Mouse (Mus musculus): Measurements from ENCODE around the gene Agpat1.

The Agpat1 gene

DNA sequence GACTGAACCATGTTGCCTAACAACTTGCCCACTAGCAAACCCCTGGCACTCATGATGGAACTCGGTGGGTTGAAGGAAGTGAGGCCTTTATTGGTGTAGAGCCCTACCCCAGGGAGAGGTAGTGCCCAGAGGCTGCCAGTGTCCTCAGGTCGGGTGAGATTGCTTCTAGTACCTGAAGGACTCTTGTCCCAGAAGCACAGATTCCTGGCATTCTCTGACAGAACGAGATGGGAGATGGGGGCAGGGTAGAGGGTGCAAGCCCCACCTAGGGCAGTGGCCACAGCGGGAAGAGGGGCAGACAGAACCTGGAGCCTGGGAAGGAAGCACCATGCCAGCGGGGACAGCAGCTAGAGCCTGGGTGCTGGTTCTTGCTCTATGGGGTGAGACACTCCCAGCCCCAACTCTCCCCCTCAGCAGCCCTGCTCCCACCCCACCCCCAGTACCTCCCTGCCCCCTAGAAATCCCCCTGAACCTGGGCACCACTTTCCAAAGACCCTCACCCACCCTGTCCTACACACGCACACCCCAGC lies 6.4 kb upstream of the Agpat1 start, which contains the start of gene Ager:
Ager (plus strand) TSS at position 297 of the 530 bp plus-strand sequence.
- in situ Hi-C loops (cut with MboI; ENCODE audit: low pct_unique_long_range_greater_than_20kb in 1 of 2, low sequenced_read_pairs in 2 of 2, unreplicated experiment in 1 of 2), result no loop called here

DNA sequence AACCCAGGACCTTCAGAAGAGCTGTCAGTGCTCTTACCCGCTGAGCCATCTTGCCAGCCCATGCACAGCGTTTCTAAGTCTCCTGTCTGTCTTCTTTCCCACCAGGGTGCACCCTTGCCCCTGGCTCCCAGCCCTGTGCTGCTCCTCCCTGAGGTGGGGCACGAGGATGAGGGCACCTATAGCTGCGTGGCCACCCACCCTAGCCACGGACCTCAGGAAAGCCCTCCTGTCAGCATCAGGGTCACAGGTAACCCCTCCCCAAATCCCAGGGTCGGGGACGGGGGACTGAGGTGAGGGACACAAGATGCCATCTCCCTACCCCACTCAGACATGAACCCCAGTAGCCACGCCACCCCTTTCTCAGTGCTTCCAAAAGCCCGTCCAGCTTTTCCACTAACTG lies 4.2 kb upstream of the Agpat1 start:
- in situ Hi-C loops (cut with MboI; ENCODE audit: low pct_unique_long_range_greater_than_20kb in 1 of 2, low sequenced_read_pairs in 2 of 2, unreplicated experiment in 1 of 2), result no loop called here

DNA sequence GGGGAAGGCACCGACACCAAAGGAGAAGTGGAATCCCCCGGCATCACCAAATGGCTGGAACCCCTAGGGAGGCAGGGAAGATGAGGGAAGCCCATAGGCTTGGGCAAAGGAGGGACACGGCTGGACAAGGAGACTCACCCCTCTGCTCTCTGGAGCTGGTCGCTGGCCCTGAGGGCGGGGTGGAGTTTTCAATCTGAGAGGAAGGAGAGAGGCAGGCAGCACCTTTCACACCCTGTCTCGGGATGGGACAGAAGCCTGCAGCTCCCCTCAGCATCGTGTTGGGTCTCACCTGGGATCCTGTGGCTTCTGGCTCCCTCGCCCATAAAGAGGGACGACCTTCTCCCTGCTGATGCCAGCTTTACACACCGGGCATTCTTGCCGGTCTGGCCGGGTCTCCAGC lies 2.3 kb upstream of the Agpat1 start:
- in situ Hi-C loops (cut with MboI; ENCODE audit: low pct_unique_long_range_greater_than_20kb in 1 of 2, low sequenced_read_pairs in 2 of 2, unreplicated experiment in 1 of 2), result no loop called here

DNA sequence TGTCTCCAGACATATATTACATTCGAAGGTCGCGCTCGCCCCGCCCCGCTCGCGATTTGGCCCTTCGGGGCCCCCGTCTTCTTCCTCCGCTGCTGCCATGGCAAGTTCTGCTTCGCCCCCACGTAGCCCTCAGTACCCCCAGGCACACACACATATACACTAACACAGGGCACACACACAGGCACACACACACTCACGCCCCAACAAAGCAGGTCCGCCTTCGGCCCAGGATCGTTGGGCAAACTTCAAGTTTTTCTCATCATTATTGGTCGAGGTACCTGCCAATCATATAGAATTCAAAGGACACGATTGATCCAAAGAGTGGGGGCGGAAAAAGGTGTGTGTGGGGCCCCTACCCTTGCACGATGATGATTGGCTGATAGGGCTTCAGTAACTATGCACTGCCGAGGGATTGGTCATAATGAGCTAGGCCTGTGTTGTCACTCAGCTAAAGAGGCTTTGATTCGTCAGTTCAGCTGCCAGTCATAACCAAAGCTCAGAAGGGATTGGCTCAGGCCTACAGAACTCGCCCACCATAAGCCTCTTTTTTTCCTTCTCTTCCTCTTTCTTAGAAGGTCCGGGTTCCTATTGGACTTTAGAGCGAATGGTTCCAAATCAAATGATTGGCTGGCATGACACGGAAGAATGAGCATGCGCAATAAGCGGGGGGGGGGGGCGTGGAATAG lies 544 bp upstream of the Agpat1 start, which contains the start of gene Rnf5:
Rnf5 (minus strand) TSS at position 316 of the 686 bp plus-strand sequence.
- in situ Hi-C loops (cut with MboI; ENCODE audit: low pct_unique_long_range_greater_than_20kb in 1 of 2, low sequenced_read_pairs in 2 of 2, unreplicated experiment in 1 of 2), result no loop called here

DNA sequence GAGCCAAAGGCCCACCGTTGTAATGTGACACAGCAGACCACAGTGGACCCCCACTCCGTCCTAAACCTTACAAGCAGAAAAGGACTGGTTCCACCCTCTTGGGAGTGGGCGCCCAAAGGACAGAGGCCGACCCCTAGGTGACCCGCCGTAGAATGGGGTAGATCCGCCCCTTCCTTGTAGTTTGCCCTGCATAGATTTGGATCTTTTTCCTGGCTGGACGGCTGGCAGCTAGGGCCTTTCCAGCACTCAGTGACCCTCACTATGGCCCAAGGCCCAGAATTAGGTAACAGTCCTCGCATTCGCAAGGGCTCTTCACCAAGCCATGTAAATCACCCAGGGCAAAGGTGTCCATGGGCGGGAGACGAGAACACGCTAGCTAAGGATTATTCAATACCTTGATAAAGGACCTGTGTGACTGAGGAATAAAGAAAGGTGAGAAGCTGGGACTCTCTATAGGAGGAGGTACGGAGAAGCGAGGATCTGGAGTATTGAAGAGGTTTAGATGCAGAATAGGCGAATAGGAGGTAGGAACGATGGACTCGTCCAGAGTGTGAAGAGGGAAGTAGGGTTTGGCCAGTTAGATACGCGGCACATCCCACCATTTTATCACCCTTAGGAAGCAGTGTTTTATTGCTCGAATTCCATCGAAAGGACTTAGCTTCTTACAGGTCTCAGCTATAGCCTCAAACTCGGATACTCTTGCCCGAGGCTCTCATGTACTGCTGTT lies 612 bp downstream of the Agpat1 start:
- in situ Hi-C loops (cut with MboI; ENCODE audit: low pct_unique_long_range_greater_than_20kb in 1 of 2, low sequenced_read_pairs in 2 of 2, unreplicated experiment in 1 of 2), result no loop called here

DNA sequence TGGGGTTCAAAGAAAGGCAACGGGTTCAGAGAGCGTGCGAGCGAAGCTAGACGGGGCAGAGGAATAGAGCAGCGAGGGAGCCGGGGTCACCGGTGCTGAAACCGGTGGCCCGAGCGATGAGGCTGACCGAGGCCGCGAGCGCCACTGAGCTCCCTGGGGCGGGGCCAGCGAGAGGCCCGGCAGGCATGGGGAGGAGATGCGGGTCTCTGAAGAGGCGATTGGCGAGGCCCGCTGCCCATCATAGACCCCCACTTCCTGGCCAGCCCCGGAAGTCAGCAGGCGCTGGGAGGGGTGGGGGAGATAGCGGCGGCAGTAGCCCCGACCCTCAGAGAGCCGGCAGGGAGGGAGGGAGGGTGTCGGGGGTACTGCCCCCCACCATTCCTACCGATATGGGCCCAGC lies 1.5 kb downstream of the Agpat1 start:
- in situ Hi-C loops (cut with MboI; ENCODE audit: low pct_unique_long_range_greater_than_20kb in 1 of 2, low sequenced_read_pairs in 2 of 2, unreplicated experiment in 1 of 2), result no loop called here

DNA sequence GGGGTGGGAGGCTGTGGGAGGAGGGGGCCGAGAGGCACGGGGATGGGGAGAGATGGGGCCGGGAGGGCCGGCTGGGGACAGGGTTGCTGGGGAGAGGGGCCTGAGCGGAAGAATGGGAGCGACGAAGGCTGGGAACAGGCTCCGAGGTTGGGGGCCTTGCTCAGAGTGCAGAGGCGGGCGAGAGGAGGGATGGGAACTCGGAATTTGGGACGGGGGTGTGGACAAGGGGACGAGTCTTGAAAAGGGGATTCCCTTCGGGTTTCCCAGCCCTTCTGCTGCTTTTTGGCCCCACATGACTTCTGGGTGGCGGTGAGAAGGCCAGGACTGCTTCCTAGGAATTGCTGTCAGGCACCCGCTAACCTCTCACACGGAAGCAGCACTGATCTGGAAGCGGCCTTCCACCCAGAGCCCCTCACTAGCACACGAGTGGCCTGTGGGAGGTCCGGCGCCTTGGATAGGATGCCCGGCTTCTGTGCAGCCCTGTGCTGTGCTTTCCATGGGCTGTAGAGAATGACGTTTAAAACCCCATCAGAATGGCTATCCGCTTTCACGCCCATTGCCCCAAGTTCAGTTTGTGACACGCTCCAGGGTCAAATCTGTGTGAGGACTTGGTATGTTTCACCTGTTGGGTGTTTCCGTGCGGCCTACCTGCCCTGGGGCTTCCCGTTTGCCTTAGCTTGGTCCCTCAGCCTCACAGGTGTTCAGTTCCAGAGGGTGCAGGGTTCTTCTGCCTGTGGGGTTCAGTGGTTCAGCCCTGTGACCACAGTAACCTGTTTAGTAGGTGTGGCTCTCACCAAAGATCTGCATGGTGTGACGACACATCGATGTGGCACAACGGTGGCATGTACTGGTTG lies 2.4 kb downstream of the Agpat1 start:
- in situ Hi-C loops (cut with MboI; ENCODE audit: low pct_unique_long_range_greater_than_20kb in 1 of 2, low sequenced_read_pairs in 2 of 2, unreplicated experiment in 1 of 2), result no loop called here

DNA sequence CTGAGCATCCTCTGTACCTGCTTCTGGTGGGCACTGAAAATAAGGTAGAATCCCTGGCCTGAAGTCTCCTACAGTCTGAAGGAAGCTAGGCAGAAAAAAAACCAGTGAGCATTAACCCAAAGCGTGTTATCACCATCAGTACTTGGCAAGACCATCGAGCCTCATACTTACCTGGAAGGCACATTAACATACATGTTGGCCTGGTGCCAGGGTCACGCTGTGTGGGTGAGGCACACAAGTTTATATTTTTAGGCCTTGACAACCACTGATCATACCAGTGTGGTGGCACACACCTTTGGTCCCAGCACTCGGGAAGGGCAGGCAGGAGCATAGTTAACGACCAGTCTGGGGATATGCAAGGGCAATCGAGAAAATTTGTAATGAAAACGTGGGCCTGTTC lies 3.9 kb downstream of the Agpat1 start:
- in situ Hi-C loops (cut with MboI; ENCODE audit: low pct_unique_long_range_greater_than_20kb in 1 of 2, low sequenced_read_pairs in 2 of 2, unreplicated experiment in 1 of 2), result no loop called here

DNA sequence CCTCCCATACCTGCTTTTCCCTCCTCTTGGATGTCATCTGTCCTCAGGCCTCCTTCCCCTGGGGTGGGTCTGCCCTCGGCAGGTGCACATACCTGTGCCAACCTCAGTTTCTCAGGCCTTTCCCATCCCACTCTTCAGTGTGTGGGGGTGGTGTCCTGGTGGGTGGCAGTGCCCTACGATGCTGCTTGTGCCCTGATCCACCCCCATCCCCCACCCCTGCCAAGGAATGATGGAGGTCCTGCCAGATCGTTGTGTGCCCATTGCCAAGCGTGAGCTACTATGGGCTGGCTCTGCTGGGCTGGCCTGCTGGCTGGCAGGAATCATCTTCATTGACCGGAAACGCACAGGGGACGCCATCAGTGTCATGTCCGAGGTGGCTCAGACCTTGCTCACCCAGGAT lies 7.0 kb downstream of the Agpat1 start:
- in situ Hi-C loops (cut with MboI; ENCODE audit: low pct_unique_long_range_greater_than_20kb in 1 of 2, low sequenced_read_pairs in 2 of 2, unreplicated experiment in 1 of 2), result no loop called here

DNA sequence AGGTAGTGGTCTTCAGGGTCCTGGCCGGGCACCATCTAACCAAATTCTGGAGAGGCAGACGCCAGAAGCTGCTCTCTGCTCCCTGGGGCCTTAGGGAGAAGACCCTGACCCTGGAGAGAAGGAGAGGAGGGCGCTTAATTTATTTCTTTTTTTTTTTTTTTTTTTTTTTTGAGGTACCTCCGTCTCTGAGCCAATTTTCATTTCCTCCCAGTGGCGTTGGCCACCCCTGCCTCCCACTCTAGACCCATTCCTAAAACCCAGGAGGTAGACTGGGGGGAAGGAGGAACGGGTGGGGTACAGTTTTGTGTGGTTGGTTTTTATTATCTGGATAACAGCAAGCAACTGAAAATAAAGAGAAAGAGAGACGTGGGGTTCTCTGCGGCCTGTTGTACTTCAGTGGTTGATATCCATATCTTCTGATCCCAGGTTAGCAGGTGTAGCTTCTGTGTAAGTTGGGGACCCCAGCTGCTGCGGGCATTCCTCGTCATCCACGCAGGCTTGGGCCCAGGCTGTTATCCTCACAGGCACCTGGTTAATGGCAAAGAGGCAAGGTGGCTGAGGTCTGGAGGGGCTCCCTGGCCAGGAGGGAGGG lies 9.1 kb downstream of the Agpat1 start:
- in situ Hi-C loops (cut with MboI; ENCODE audit: low pct_unique_long_range_greater_than_20kb in 1 of 2, low sequenced_read_pairs in 2 of 2, unreplicated experiment in 1 of 2), result no loop called here

DNA sequence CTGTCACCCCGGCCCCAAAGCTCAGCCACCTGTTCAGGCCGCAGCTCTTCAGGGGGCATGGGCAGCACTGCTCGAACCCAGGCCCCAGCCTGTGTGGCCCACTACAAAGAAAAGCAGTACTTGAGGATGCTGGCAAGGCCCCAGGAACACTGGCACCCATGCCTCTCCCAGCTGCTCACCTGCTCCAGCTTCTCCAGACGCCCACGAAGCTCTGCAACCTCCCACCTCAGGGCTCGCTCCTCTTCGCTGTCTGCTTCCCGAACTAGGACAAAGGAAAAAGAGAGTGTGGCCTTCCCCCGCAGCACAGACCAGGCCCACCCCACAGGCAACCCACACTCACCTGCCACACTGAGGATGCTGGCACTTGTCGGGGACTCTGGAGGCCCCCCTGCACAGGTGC lies 9.8 kb downstream of the Agpat1 start:
- in situ Hi-C loops (cut with MboI; ENCODE audit: low pct_unique_long_range_greater_than_20kb in 1 of 2, low sequenced_read_pairs in 2 of 2, unreplicated experiment in 1 of 2), result no loop called here

DNA sequence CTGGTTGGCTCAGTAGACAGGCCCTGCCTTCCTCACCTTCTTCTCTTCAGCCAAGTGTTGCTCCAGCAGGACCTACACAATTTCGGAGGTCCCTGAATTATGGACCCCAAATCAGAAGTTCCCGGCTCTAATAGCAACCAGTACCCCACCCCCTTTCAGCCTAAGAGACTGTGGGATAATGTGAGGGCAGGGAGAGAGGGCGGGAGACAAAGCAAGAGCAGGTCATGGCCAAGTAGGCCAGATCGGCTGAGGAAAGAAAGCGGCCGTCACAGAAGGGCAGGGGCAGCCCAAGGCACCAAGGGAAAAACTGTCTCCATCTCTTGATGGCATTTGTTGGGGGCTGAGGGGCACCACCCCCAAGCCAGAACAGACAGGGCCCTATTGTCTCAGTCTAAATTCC lies 11.8 kb downstream of the Agpat1 start, which contains the start of gene Egfl8:
Egfl8 (minus strand) TSS at position 101 of the 400 bp plus-strand sequence.
- in situ Hi-C loops (cut with MboI; ENCODE audit: low pct_unique_long_range_greater_than_20kb in 1 of 2, low sequenced_read_pairs in 2 of 2, unreplicated experiment in 1 of 2), result no loop called here

DNA sequence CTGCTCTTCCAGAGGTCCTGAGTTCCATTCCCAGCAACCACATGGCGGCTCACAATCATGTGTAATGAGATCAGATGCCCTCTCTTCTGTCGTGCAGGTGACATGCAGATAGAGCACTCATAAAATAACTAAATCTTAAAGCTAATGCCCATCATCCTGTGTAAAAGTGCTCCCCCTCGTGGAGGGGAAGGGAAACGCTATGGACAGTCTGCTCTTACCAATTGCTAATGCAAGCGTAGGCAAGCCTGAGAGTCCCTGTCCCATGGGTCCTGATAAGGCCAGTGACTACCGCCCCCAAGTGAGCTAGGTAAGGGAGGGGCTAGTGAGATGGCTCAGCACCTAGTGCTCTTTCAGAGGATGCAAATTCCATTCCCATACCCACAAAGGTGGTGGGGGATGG lies 14.9 kb downstream of the Agpat1 start:
- in situ Hi-C loops (cut with MboI; ENCODE audit: low pct_unique_long_range_greater_than_20kb in 1 of 2, low sequenced_read_pairs in 2 of 2, unreplicated experiment in 1 of 2), result no loop called here

DNA sequence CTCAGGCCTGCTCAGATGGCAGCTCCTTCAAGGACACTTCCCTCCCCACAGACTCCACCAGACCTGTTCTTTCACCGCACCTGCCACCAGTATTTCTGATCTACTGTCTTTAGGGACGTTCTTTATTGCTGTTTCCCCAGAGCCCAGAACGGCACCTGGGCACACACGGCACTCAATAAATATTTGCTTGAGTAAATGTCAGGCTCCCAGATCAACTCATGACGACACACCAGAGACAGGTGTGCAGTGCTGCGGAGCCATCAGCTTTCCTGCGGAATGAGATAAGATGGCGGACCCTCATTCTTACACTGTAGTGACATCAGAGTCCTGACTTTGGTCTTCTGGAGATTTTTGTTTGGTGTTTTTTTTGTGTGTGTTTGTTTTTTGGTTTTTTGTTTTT lies 16.9 kb downstream of the Agpat1 start:
- in situ Hi-C loops (cut with MboI; ENCODE audit: low pct_unique_long_range_greater_than_20kb in 1 of 2, low sequenced_read_pairs in 2 of 2, unreplicated experiment in 1 of 2), result no loop called here

DNA sequence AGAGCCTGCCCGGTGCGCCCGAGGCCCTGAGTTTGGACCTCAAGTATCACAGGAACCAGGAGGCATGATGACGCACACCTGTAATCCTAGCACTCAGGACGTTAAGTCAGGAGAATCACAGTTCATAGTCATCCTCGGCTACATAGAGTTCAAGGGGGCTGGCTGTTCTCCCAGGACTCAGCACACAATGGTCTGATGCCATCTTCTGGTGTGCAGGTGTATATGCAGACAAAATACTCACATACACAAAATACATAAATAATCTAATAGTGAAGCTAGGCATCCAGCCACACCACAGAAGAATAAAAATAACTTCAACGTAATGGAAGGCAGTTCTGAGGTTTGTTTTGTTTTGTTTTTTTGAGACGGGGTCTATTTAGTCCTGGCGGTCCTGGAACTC lies 19.1 kb downstream of the Agpat1 start:
- in situ Hi-C loops (cut with MboI; ENCODE audit: low pct_unique_long_range_greater_than_20kb in 1 of 2, low sequenced_read_pairs in 2 of 2, unreplicated experiment in 1 of 2), result no loop called here

DNA sequence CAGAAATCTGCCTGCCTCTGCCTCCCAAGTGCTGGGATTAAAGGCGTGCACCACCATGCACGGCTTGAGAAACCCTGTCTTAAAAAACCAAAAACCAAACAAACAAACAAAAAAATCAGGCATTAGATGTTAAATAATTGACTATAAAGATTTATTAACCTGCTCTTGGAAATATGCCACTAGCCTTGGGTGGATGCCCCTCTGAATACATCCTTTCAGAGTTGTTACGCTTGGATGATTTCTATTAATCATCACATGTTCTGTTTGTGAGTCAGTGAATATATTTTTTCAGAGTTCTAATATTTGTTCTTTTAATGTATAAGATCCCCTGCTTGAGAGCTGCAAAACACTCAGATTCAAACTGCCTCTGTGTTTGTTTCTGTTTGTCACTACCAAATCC lies 20.9 kb downstream of the Agpat1 start:
- in situ Hi-C loops (cut with MboI; ENCODE audit: low pct_unique_long_range_greater_than_20kb in 1 of 2, low sequenced_read_pairs in 2 of 2, unreplicated experiment in 1 of 2), result loop anchor here in 1 of 2 experiments (5.0 kb wide), 1 partner anchor 48 kb away; no protein-coding TSS in a partner anchor

DNA sequence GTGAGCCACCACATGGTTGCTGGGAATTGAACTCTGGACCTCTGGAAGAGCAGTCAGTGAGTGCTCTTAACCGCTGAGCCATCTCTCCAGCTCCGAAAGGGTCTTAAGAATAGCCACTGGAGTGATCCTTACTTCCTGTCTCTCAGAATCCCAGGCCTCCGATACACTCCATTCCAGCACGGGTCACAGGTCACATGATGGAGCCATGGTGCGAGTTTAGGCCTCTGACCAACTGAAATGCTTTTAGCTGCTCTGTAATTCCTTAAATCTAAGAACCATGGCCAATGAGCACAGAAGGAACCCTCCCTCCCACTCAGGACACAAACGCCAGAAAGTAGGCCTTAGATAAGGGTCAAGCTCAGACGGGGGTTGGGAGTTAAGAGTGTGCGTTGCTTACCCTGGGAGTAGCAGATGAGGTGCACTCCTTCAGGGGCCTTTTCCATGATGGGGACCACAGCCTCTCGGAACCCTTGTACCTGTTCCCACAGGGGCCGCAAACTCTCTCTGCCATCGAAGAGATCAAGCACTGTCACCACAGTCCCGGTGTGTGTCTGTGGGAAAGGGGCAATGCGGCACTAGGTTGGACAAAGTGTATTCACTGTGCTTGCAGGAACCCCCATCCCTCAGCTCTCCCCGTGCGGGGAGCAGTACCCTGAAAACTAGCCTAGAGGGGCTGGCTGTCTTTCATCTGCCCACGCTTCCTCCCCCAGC lies 22.2 kb downstream of the Agpat1 start:
- in situ Hi-C loops (cut with MboI; ENCODE audit: low pct_unique_long_range_greater_than_20kb in 1 of 2, low sequenced_read_pairs in 2 of 2, unreplicated experiment in 1 of 2), result loop anchor here in 1 of 2 experiments (5.0 kb wide), 1 partner anchor 49 kb away; no protein-coding TSS in a partner anchor

DNA sequence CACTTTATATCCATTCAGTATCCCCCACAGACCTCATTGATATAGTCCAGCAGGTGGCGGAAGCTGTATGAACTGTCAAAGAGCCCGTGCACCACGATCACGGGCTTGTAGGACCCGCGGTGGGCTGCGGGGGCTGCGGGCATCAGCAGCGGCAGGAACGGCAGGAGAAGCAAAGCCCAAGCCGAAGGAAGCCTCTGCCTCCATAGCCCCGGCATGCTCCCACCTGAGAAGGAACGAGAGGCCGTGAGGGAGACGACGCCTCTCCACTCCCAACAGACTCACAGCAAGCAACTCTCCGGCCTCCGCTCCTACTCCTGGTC lies 22.7 kb downstream of the Agpat1 start:
- in situ Hi-C loops (cut with MboI; ENCODE audit: low pct_unique_long_range_greater_than_20kb in 1 of 2, low sequenced_read_pairs in 2 of 2, unreplicated experiment in 1 of 2), result loop anchor here in 1 of 2 experiments (5.0 kb wide), 1 partner anchor 49 kb away; no protein-coding TSS in a partner anchor

All from mouse embryonic stem cell (cell line).